Mouse (Mus musculus) lung, postnatal 0 days (tissue): ENCODE data around the gene Fbxo21. TPM values are rescaled to one million over a fixed set of nuclear protein-coding genes. Genes with fewer than 3 reads are reported as not detected.

Experiments
- ATAC-seq: fragments of 200-750 bp; cut with Nextera tagmentation; 2 replicates; pipeline ENCODE4 v1.8.0; 2017; ENCODE audit warnings: moderate library complexity
- DNase-seq: peaks from one replicate; pipeline ENCODE4 v3.0.0-alpha.2; 2016; ENCODE audit warnings: low spot score
- H3K27ac ChIP-seq: fragments of 300-500 bp; sonication (generic); 2 replicates; pipeline ENCODE4 v1.5.1; 2014; ENCODE audit warnings: antibody characterized with exemption, mild to moderate bottlenecking, low read length, mixed read lengths
- H3K27me3 ChIP-seq: fragments of 300-500 bp; sonication (generic); replicated peaks from 2 replicates; pipeline ENCODE4 v1.6.1; 2014; ENCODE audit warnings: low read length, mixed read lengths; ENCODE audit not compliant: insufficient read depth
- H3K36me3 ChIP-seq: fragments of 300-500 bp; sonication (generic); 2 replicates; pipeline ENCODE4 v1.6.1; 2014; ENCODE audit warnings: low read length, mixed read lengths; ENCODE audit not compliant: insufficient read depth
- H3K4me1 ChIP-seq: fragments of 300-500 bp; sonication (generic); 2 replicates; pipeline ENCODE4 v1.6.1; 2014; ENCODE audit warnings: antibody characterized with exemption, low read depth, low read length, mixed read lengths; ENCODE audit not compliant: insufficient read depth
- H3K4me2 ChIP-seq: fragments of 300-500 bp; sonication (generic); replicated peaks from 2 replicates; pipeline ENCODE4 v1.6.1; 2014; ENCODE audit warnings: low read depth, mild to moderate bottlenecking, low read length, moderate library complexity, mixed read lengths
- H3K4me3 ChIP-seq: fragments of 300-500 bp; sonication (generic); 2 replicates; pipeline ENCODE4 v1.5.1; 2014; ENCODE audit warnings: low read depth, low read length
- H3K9ac ChIP-seq: fragments of 300-500 bp; sonication (generic); replicated peaks from 2 replicates; pipeline ENCODE4 v1.6.1; 2014; ENCODE audit warnings: low read depth, mild to moderate bottlenecking
- H3K9me3 ChIP-seq: fragments of 300-500 bp; sonication (generic); 2 replicates; pipeline ENCODE4 v1.6.1; 2016; ENCODE audit warnings: low read length, mixed read lengths
- CTCF ChIP-seq: IDR thresholded peaks from 2 replicates; pipeline ENCODE4 v1.5.1; 2016; ENCODE audit warnings: antibody characterized with exemption, mild to moderate bottlenecking
- EP300 ChIP-seq: IDR thresholded peaks from 2 replicates; pipeline ENCODE4 v1.6.1; 2016; ENCODE audit warnings: antibody characterized with exemption, mild to moderate bottlenecking, control low read depth
- WGBS: fragments of 180-500 bp; shearing (Covaris S2); extraction: QIAGEN DNeasy Blood & Tissue Kit; methylation state at CpG from one replicate; pipeline ENCODE4 v1.1.7; 2014; 5-methylcytosine and 5-hydroxymethylcytosine counted together
- polyA plus RNA-seq: library from polyadenylated mRNA; unstranded; fragments of >200 nt; fragmentation: Nextera tagmentation; extraction: Ambion mirVana; gene quantifications from 2 replicates; pipeline ENCODE4 v1.2.1, GENCODE M21; 2015

Fbxo21 gene
- polyA plus RNA-seq, 1 experiment from 2014 or later, result 18.8 TPM

DNA sequence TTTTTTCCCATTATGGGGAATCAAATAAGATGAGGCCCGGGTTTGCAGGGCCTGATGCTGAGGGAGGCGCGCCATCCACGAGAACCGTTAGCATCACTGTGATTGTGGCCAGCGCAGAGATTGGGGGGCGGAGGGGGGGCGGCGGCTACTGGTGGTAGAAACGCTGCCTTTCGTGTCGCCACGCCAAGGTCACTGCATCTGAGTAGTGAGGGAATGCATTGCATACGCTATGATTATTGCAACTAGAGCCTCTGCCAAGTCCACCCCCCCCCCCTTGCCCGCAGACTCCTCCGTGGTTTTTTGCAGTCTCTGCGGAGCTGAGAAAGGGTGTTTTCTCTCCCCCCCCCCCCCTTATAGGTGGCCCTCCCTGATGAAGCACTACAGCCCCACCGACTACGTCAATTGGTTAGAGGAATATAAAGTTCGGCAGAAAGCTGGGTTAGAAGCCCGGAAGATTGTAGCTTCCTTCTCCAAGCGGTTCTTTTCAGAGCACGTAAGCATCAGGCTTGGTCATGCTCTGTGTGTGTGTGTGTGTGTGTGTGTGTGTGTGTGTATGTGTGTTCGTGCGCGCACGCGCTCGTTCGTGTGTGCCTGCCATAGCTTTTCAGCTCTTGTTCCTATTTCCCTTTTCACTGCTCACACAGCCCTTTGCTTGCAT, 1.1 kb downstream of the Fbxo21 start:
- H3K9me3 ChIP-seq, result no peaks in the 10 kb centered on the region
- H3K4me2 ChIP-seq, result peak overlapping the region; percentile 95
- no peak for TF ChIP-seq CTCF
- TF ChIP-seq EP300, result no peak
- ATAC-seq, result no peak
- H3K36me3 ChIP-seq, result no peaks in the 10 kb centered on the region
- no peaks in the 10 kb centered on the region; the same call in 1 of the 2 replicates for H3K4me1 ChIP-seq
- no peaks in the 10 kb centered on the region for H3K27me3 ChIP-seq
- no peak overlapping the region for H3K27ac ChIP-seq
- H3K9ac ChIP-seq, result peak overlapping the region; percentile 62; the same call in 1 of the 2 replicates
- H3K4me3 ChIP-seq, result peak overlapping the region; percentile 95
- 10% methylated on average over 28 of the region's 30 CpGs for WGBS
- peak; percentile 20 for DNase-seq

- DNase-seq (no peak), ATAC-seq (no peak)
- Histone ChIP-seq H3K27me3 (no peaks in the 10 kb centered on the region), H3K9ac (no peak overlapping the region), H3K4me2 (peak overlapping the region; percentile 95), H3K27ac (no peak overlapping the region), H3K4me1 (no peaks in the 10 kb centered on the region; the same call in 1 of the 2 replicates), H3K4me3 (0 out of 2 replicates have a peak overlapping the region, but pooled peaks have one; percentile 95), H3K36me3 (no peaks in the 10 kb centered on the region), H3K9me3 (no peaks in the 10 kb centered on the region)
- no peak for TF ChIP-seq EP300
- TF ChIP-seq CTCF, result no peak
- WGBS, result 65% methylated on average over 17 of the region's 17 CpGs
These were observed 1.7 kb downstream of the Fbxo21 start for GRCm38 (mm10) chr5:117978159-117978697.

DNA sequence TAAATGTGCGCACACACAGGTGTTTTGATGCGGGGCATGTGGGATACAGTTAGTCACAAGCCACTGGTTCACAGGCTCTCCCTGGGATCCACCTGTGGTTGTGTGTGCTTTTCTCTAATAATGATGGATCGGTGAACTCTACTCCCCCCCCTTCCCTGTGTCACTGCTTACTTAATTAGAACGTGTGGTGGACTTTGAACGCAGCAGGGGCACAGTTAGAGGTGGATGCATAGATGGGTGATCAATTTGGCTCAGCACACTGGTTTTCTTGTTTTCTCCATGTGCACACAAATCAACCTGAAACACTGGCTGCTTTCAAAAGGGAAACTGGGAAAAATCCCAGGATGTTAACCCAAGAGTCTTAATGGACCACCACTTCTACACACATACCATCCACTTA, 2.6 kb downstream of the Fbxo21 start:
- Histone ChIP-seq H3K9me3 (no peaks in the 10 kb centered on the region), H3K9ac (no peak overlapping the region), H3K4me2 (no peak overlapping the region), H3K4me3 (no peak overlapping the region), H3K36me3 (no peaks in the 10 kb centered on the region), H3K4me1 (no peaks in the 10 kb centered on the region; the same call in 1 of the 2 replicates), H3K27ac (no peak overlapping the region), H3K27me3 (no peaks in the 10 kb centered on the region)
- no peak for TF ChIP-seq CTCF
- no peak for TF ChIP-seq EP300
- DNase-seq (no peak), ATAC-seq (no peak)
- WGBS, result 90% methylated on average over 5 of the region's 5 CpGs

- H3K4me1 ChIP-seq, result no peaks in the 10 kb centered on the region; the same call in 1 of the 2 replicates
- WGBS, result 63% methylated on average over 8 of the region's 8 CpGs
- TF ChIP-seq EP300 (no peak), CTCF (no peak)
- no peaks in the 10 kb centered on the region for H3K27me3 ChIP-seq
- DNase-seq (peak; percentile 37), ATAC-seq (no peak)
- H3K27ac ChIP-seq, result no peak overlapping the region
- no peak overlapping the region for H3K4me2 ChIP-seq
- no peak overlapping the region for H3K4me3 ChIP-seq
- no peaks in the 10 kb centered on the region for H3K36me3 ChIP-seq
- no peak overlapping the region for H3K9ac ChIP-seq
- H3K9me3 ChIP-seq, result no peaks in the 10 kb centered on the region
These were observed 4.4 kb downstream of the Fbxo21 start for GRCm38 (mm10) chr5:117980921-117981320.

- no peaks in the 10 kb centered on the region for H3K27me3 ChIP-seq
- H3K4me1 ChIP-seq, result no peaks in the 10 kb centered on the region; the same call in 1 of the 2 replicates
- 0 out of 2 replicates have a peak, but pooled peaks cover 4% of the 10 kb centered on the region for H3K36me3 ChIP-seq
- TF ChIP-seq CTCF, result no peak
- no peak for TF ChIP-seq EP300
- peak; percentile 54 for ATAC-seq
- no peaks in the 10 kb centered on the region for H3K9me3 ChIP-seq
- no peak overlapping the region for H3K4me3 ChIP-seq
- peak; percentile 37 for DNase-seq
- no peak overlapping the region for H3K9ac ChIP-seq
- no peak overlapping the region for H3K27ac ChIP-seq
- WGBS, result 61% methylated on average over 5 of the region's 5 CpGs
- H3K4me2 ChIP-seq, result no peak overlapping the region
These were observed 5.4 kb downstream of the Fbxo21 start for GRCm38 (mm10) chr5:117981943-117982342.

GRCm38 (mm10) chr5:117986327-117986726, 9.8 kb downstream of the Fbxo21 start:
- no peaks in the 10 kb centered on the region for H3K4me1 ChIP-seq
- 0 out of 2 replicates have a peak, but pooled peaks cover 9% of the 10 kb centered on the region for H3K36me3 ChIP-seq
- H3K4me2 ChIP-seq, result no peak overlapping the region
- no peak for DNase-seq
- H3K27ac ChIP-seq, result no peak overlapping the region
- no peak overlapping the region for H3K9ac ChIP-seq
- H3K9me3 ChIP-seq, result no peaks in the 10 kb centered on the region
- 56% methylated on average over 4 of the region's 4 CpGs for WGBS
- TF ChIP-seq CTCF (no peak), EP300 (no peak)
- ATAC-seq, result no peak
- H3K27me3 ChIP-seq, result no peaks in the 10 kb centered on the region
- no peak overlapping the region for H3K4me3 ChIP-seq
